Mouse (Mus musculus): ENCODE data around the gene Foxk1.
A peak's percentile ranks its signal among the peaks of the same experiment; 100 is the strongest.

Gene Foxk1

GRCm38 (mm10) chr5:142448623-142449022 lies 47.3 kb downstream of the Foxk1 start:
- DNase-seq, result no peak

DNA sequence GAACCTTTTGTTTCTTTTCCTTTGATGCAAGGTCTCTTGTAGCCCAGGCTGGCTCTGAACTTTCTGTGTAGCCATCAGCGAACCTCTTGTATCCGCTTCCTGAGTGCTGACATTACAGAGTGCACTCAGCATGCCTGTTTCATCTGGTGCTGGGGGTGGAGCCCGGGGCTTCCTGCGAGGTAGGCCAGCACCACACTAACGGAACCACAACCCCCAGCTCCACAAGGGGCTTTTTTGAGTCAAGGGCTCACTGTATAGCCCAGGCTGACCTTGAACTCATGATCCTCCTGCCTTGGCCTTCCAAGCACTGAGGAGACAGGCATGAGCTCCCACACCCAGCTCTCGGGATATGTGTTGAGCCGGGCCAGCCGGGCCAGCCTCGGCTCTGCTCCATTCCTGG lies 49.5 kb downstream of the Foxk1 start:
- no peak for DNase-seq

GRCm38 (mm10) chr5:142451759-142452158 lies 50.5 kb downstream of the Foxk1 start:
- DNase-seq, result peak; percentile 83

- DNase-seq, result no peak
Observed at GRCm38 (mm10) chr5:142453742-142454141, 52.4 kb downstream of the Foxk1 start.

GRCm38 (mm10) chr5:142456318-142456717 lies 55.0 kb downstream of the Foxk1 start:
- no peak for DNase-seq

DNA sequence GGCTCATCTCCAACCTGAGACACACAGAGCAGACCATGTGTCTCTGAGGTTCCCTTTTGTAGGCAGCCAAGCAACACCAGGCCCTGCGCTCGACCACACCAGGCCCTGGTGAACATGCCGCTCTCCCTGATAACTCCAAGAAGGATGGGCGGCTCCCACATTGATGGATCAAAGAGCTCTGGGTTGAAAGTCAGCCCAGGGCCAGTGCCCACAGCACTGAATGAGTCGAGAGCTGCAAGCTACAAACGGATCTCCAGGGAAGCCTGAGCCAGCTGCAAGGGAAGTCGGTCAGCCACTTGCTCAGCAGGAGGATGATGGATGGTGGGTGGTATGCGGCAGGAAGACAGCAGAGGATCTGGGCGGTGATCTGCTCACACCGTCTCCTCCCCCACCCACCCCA lies 56.0 kb downstream of the Foxk1 start:
- no peak for DNase-seq

DNA sequence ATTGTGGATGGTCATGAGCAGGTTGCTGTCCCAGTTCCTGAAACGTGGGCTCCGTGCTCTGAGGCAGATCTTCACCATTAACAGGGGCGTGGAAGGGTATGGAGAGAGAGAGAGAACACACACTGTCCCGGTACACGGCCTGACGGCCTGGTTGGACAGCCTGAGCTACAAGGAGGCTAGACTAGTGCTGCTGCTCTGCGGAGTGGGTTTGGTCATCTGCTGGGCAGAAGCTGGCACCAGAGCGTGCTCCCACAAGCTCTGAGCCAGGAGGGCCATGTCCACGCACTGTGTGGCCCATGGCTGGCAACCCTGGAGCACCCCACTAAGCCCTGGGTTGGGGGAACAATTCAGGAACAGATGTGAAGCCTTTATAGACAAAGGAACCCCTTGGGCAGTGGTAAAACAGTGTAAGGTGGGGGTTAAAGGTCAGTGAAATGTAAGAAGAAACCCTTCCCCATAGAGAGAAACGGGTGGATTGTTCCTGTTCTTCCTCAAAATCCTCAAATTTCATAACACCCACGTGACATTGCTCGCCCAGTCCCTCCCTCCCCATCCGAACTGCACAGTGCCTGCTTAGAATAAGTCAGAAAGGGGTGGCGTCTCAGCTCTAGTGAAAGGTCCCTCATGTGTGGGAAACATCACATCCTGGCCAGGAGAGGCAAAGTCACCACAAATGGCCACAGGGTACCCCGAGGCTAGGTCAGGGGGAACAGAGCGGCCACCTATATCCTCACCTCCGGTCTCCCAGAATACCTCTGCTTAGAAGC lies 57.7 kb downstream of the Foxk1 start:
- no peak for DNase-seq

- DNase-seq, result no peak
Observed at GRCm38 (mm10) chr5:142459834-142460233, 58.5 kb downstream of the Foxk1 start.

DNA sequence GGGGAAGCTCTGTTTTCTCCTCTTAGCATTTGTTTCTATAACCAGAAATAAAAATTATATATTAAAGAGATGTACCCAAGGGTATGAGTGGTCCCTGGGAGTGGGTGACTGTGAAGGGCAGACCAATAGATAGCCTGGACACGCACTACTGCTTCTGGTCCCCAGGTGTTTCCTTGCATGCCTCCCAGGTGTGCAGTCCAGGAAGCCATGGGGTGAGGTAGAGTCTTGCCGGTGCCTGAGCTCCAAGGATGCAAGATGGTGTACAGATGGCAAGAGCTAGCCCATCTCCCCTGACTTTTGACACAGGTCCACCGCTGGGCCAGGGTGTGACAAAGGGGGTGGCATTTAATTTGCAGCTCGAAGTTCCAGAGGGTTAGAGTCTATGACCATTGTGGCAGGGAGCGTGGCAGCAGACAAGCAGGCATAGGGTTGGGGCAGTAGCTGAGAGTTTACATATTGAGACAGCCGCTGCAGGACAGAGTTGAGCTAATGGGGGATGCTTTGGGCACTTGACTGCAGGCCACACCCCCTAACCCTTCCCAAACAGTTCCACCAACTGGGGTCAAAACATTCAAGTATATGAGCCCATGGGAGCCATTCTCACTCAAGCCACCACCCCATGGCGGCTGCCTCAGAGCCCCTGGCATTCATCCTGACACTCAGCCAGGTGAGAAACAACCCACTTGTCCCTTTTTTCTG lies 60.8 kb downstream of the Foxk1 start:
- no peak for DNase-seq

GRCm38 (mm10) chr5:142462641-142462948 lies 61.3 kb downstream of the Foxk1 start:
- DNase-seq, result no peak

- DNase-seq, result no peak
Observed at GRCm38 (mm10) chr5:142463011-142463410, 61.7 kb downstream of the Foxk1 start.

DNA sequence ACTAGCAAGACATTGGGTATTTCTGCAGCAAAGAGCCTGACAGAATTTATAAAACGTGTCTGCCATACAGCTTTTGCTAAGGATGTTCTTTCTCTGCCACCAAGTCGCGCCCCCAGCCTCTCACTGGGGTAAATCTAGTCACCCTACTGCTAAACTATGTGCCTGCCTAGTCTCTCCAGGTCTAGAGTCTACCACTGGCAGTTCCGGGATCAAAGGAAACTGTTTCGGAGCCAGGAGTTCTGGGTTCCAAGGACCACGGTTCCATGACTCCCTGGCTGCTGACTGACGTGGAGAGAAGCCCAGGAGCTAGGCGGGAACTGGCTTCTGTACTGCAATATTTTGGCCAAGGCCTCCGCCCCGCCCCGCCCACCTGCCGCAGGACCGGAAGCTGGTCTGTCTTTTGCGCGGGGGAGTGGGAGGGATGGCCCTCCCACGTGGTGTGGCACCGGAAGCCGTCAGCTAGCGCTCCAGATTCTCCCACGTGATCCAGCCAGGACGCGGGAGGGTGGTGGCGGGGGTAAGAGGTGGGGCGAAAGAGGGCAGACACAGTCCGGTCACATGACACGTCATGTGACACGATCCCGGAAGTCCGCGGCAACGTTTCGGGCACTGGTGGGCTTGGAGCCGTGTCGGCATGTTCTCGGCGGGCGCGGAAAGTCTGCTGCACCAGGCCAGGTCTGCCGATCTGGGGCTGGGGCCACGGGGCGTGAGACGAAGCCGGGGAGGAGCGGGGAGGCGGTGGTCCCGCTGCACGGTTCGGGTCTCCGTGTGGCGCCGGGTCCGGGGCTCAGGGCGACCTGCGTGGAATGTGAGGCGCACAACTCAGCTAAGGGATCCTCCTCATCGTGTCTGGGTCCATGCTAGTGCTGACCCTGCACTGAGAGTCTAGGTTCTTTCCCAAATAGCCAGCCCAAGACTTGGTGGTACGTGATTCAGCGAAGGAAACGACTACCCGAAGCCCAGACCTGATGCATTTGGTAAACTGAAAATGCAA lies 62.5 kb downstream of the Foxk1 start, which contains the start of gene Ap5z1:
Ap5z1 (plus strand) TSS at position 484 of the 994 bp plus-strand sequence.
- DNase-seq, result peak; percentile 96

- DNase-seq, result no peak
Observed at GRCm38 (mm10) chr5:142468375-142468774, 67.1 kb downstream of the Foxk1 start.

- DNase-seq, result no peak
Observed at GRCm38 (mm10) chr5:142469796-142470195, 68.5 kb downstream of the Foxk1 start.

- no peak for DNase-seq
Observed at GRCm38 (mm10) chr5:142473696-142474095, 72.4 kb downstream of the Foxk1 start.

- no peak for DNase-seq
Observed at GRCm38 (mm10) chr5:142475669-142476068, 74.4 kb downstream of the Foxk1 start.

DNA sequence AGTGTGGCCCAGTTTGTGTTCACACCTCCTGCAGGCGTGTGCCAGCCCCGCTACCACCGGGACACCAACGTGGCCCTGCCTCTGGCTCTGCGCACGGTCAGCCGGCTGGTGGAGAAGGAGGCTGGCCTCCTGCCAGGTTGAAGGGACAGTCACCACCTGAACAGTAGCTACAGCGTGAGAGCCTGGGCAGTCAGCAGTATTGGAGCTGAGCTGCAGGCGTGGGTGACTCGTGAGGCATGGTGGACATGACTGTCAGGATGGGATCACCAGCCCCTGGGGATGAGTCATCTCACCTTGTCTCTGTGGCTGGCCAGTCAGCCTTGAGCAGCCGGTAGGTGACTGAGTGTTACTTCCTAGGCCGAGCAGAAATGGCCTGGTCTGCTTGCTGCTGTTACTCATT lies 76.0 kb downstream of the Foxk1 start:
- no peak for DNase-seq

DNA sequence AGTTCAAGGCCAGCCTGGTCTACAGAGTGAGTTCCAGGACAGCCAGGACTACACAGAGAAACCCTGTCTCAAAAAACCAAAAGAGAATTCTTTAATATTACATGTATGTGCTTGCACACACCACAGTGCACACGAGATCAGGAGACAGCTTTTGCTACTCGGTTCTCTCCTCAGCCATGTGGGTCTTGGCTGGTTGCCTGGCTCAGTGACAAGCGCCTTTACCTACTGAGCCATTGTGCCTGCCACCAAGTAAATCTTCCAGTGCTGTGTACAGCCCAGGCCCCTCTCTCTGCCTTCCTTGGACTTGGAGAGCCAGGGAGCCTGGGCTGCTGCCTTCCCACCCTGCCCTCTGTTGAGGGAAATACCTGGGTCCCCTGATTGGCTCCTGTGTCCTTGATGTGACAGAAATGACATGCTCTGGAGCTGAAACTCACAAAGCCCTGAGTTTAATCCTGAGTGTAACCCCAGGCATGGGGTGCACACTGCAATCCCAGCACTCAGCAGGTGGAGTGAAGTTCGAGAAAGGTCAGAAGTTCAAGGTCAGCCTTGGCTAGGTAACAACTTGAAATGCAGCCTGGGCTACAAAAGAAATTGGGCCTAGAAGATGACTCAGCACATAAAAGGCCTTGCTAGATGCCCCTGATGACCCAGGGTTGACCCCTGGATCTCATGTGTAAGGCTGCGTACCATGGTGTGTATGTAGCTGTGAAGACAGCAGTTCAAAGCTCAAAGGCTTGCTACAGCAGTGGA lies 76.7 kb downstream of the Foxk1 start:
- no peak for DNase-seq

DNA sequence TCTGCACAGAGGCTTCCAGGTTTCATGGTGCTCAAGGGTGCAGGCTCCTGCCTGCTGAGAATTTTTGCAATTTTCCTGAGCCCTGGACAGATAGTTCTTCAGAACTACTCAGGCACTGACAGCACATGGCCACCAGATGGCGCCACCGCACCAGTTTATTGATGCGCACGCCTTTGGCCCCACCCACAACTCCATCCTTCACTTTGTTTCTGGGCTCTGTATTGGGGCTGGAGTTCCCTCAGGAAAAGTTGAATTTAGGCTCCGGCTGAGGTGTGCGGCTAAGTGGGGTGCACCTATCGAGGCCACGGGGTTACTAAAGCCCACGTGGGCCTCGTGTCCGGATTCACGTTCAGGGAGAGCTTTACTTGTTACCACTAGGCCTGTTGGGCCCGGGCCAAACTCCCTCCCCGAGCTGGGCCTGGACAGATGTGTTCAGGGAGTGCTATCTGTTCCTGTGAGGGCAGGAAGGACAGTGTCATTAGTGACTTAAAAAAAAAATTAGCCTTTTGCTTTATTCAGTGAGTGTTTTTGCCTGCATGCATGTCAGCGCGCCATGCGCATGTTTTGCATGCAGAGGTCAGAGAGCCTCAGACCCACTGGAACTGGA lies 77.6 kb downstream of the Foxk1 start:
- peak; percentile 52 for DNase-seq

DNA sequence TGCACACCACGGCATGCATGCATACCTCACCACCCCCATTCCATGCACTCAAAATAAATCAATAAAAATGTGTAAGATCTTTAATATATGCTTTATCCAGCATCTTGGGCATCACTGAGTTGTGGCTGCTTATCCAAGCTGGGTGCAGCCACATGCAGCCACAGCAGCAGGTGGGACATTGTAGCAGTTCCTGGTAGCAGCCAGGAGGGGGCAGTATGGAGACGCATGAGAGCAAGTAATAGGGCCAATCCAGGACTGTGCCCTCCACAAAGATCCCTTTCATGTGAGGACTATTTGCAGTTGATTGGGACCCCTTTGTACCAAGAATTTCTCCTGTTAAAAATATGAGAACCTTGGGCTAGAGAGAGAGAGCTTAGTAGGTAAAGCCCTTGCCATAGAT lies 81.2 kb downstream of the Foxk1 start:
- DNase-seq, result no peak

DNA sequence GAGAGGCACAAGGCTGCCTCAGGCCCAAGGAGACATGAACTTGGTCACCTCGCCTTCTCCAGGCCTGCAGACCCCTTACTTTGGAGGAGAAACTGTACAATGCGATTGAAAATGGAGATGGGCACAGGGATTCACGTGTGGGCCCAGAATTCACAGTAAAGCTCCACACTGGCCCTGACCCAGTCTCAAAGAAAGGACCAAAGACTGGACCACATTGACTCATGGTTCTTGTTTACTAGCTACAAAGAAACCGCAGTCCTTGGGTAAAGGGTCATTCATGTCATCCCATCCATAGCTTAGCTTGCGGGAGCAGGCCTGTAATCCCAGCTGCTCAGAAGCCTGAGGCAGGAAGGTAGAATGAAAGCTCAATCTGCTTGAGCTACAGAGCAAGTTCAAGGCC lies 82.3 kb downstream of the Foxk1 start:
- no peak for DNase-seq

DNA sequence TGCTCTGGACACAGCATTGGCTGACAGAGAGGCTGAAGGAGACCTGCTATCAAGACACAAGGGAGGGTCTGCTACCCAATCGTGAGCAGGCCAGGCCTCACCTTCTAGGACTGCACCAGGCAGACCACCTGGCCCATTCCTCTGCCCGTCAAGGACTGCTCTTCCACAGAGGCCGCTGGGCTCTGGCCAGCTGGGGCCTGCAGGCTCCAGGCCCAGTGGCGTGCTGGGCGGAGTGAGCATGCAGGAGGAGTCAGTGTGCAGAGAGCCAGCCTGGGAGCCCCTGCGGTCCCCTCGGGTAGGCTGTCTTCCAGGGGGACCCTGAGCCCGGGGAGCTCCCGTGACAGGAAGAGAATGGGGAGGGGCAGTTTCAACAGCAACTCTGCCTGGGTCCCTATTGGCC lies 85.4 kb downstream of the Foxk1 start:
- DNase-seq, result no peak

Data from kidney, adult 11 months (tissue).